Mouse (Mus musculus) forebrain, embryonic 12.5 days (tissue): Measurements from ENCODE around the gene Ncoa3. TPM values are rescaled to one million over a fixed set of nuclear protein-coding genes. Genes with fewer than 3 reads are reported as not detected.

ENCODE experiments used
- ATAC-seq: fragments of 200-750 bp; cut with Nextera tagmentation; 2 replicates; pipeline ENCODE4 v1.8.0; 2017; ENCODE audit warnings: moderate TSS enrichment; ENCODE audit not compliant: low FRiP score
- H3K27ac ChIP-seq: fragments of 300-500 bp; sonication (generic); 2 replicates; pipeline ENCODE4 v1.5.1; 2016; ENCODE audit warnings: mild to moderate bottlenecking
- H3K27me3 ChIP-seq: fragments of 300-500 bp; sonication (generic); 2 replicates; pipeline ENCODE4 v1.6.1; 2016; ENCODE audit warnings: mild to moderate bottlenecking
- H3K36me3 ChIP-seq: fragments of 300-500 bp; sonication (generic); replicated peaks from 2 replicates; pipeline ENCODE4 v1.6.1; 2016; ENCODE audit warnings: mild to moderate bottlenecking
- H3K4me1 ChIP-seq: fragments of 300-500 bp; sonication (generic); 2 replicates; pipeline ENCODE4 v1.6.1; 2016
- H3K4me2 ChIP-seq: fragments of 300-500 bp; sonication (generic); 2 replicates; pipeline ENCODE4 v1.6.1; 2016; ENCODE audit warnings: mild to moderate bottlenecking, moderate library complexity
- H3K4me3 ChIP-seq: fragments of 300-500 bp; sonication (generic); replicated peaks from 2 replicates; pipeline ENCODE4 v1.5.1; 2016; ENCODE audit warnings: mild to moderate bottlenecking
- H3K9ac ChIP-seq: fragments of 300-500 bp; sonication (generic); 2 replicates; pipeline ENCODE4 v1.6.1; 2016; ENCODE audit warnings: mild to moderate bottlenecking
- H3K9me3 ChIP-seq: fragments of 300-500 bp; sonication (generic); 2 replicates; pipeline ENCODE4 v1.6.1; 2016
- WGBS: fragments of 180-500 bp; shearing (Covaris S2); methylation state at CpG from one replicate; pipeline ENCODE4 v1.1.7; 2016; 5-methylcytosine and 5-hydroxymethylcytosine counted together
- polyA plus RNA-seq: library from polyadenylated mRNA; unstranded; fragments of >200 nt; fragmentation: Nextera tagmentation; extraction: Ambion mirVana; gene quantifications from 2 replicates; pipeline ENCODE4 v1.2.1, GENCODE M21; 2016

The Ncoa3 gene
- polyA plus RNA-seq, 1 experiment from 2014 or later = 12.9 TPM

- Histone ChIP-seq H3K4me2 (no peak overlapping the region), H3K27me3 (no peaks in the 10 kb centered on the region), H3K4me1 (peaks cover 26% of the 10 kb centered on the region), H3K27ac (peak overlapping the region; percentile 14; the same call in 1 of the 2 replicates), H3K4me3 (no peak overlapping the region), H3K9ac (no peak overlapping the region), H3K9me3 (no peaks in the 10 kb centered on the region), H3K36me3 (no peaks in the 10 kb centered on the region)
- 0 out of 2 replicates have a peak, but pooled peaks have one; percentile 44 for ATAC-seq
- WGBS = 40% methylated on average over 8 of the region's 8 CpGs
Observed at GRCm38 (mm10) chr2:166008558-166009392, 16.3 kb downstream of the Ncoa3 start.

- Histone ChIP-seq H3K4me2 (no peak overlapping the region), H3K36me3 (no peaks in the 10 kb centered on the region), H3K4me3 (no peak overlapping the region), H3K9ac (no peak overlapping the region), H3K27me3 (no peaks in the 10 kb centered on the region), H3K9me3 (no peaks in the 10 kb centered on the region), H3K27ac (0 out of 2 replicates have a peak overlapping the region, but pooled peaks have one; percentile 14), H3K4me1 (peaks cover 26% of the 10 kb centered on the region)
- no peak for ATAC-seq
- WGBS = 88% methylated on average over 3 of the region's 3 CpGs
Observed at GRCm38 (mm10) chr2:166009393-166009947, 17.0 kb downstream of the Ncoa3 start.

DNA sequence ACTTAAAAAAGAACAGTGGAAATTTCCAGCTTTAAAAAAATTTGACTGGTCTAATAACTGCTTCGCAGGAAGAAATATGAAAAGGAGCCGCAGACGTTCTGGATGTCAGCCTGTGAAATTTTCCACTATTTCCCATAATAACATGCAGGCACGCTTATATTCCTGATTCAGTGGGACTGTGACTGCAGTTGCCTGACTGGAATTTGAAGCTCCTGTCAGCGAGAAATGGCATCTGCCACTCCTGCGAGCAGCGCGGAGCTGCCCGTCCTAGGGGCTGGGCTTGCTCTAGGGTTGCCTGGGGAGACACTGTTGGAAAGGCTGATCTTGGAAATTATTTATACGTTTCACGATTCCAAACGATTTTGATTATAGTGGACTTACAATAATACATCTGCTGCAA is 17.9 kb downstream of the Ncoa3 start:
- Histone ChIP-seq H3K9ac (no peak overlapping the region), H3K4me3 (no peak overlapping the region), H3K4me1 (peaks cover 26% of the 10 kb centered on the region), H3K36me3 (no peaks in the 10 kb centered on the region), H3K27ac (no peak overlapping the region), H3K9me3 (no peaks in the 10 kb centered on the region), H3K4me2 (no peak overlapping the region), H3K27me3 (no peaks in the 10 kb centered on the region)
- 79% methylated on average over 12 of the region's 12 CpGs for WGBS
- no peak for ATAC-seq

DNA sequence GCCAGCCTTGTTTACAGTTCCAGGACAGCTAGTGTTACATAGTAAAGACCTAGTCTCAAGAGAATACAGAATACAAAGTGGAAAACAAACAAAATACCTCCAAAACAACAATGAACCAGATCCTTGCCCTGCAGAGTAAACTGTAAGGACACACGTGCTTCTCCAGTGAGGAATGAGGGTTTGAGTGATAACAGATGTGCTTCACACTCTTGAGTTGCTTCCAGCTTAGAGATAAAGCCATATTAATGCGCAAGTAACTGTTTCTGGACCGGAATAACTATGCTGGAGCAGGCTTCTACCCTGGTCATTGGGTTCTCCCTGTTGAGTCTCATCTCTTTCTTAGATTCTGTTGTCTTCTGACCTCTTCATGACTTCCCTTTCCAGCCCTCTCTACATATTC is 19.0 kb downstream of the Ncoa3 start:
- WGBS = 73% methylated on average over 3 of the region's 3 CpGs
- Histone ChIP-seq H3K9ac (no peak overlapping the region), H3K4me2 (no peak overlapping the region), H3K36me3 (no peaks in the 10 kb centered on the region), H3K27ac (no peak overlapping the region), H3K4me1 (peaks cover 26% of the 10 kb centered on the region), H3K4me3 (no peak overlapping the region), H3K9me3 (no peaks in the 10 kb centered on the region), H3K27me3 (no peaks in the 10 kb centered on the region)
- ATAC-seq = no peak

DNA sequence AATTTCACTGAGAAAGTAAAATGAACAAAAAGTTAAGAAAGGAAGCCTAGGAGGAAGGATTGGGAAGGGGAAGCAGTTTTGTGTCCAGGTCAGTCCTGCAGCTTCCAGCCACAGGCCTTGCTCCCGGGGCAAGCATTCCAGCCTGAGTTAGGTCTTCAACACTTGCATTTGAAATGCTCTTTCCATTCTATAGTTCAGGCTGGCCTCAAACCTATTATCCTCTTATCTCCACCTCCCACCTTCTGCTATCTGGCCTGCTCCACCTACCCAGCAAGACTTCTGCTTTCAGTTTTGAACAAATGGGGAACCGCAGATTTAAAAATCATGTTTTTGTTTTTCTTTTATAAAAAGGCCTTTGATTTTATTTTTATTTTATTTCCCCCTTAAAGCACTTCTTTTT is 19.7 kb downstream of the Ncoa3 start:
- WGBS = 72% methylated on average over 2 of the region's 2 CpGs
- Histone ChIP-seq H3K9me3 (no peaks in the 10 kb centered on the region), H3K4me1 (peaks cover 26% of the 10 kb centered on the region), H3K36me3 (no peaks in the 10 kb centered on the region), H3K4me2 (no peak overlapping the region), H3K27ac (no peak overlapping the region), H3K4me3 (no peak overlapping the region), H3K27me3 (no peaks in the 10 kb centered on the region), H3K9ac (no peak overlapping the region)
- no peak for ATAC-seq

GRCm38 (mm10) chr2:166018769-166019168 is 26.3 kb downstream of the Ncoa3 start:
- WGBS = 92% methylated on average over 3 of the region's 3 CpGs
- no peak for ATAC-seq
- no peaks in the 10 kb centered on the region for H3K36me3 ChIP-seq

DNA sequence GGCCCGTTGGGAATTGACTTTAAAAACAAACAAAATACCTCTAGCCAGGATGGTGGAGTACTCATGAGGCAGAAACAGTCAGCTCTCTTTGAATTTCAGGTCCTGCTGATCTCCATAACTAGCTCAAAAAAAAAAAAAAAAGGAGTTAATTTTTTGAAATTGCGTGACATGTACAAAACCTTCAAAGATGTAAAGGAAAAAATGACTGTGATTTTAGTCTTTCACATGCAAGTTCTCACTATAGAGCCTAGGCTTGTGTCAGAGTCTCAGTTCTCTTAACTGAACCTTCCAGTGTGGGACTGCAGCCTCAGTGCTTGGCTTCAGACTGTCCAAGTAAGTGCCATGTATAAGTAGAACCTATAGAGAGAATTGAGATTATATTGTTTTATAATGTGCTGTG is 27.6 kb downstream of the Ncoa3 start:
- no peak overlapping the region for H3K4me2 ChIP-seq
- H3K27ac ChIP-seq = no peak overlapping the region
- H3K27me3 ChIP-seq = no peaks in the 10 kb centered on the region
- H3K9ac ChIP-seq = no peak overlapping the region
- no peaks in the 10 kb centered on the region for H3K9me3 ChIP-seq
- 87% methylated on average over 2 of the region's 2 CpGs for WGBS
- no peaks in the 10 kb centered on the region for H3K36me3 ChIP-seq
- no peak overlapping the region for H3K4me3 ChIP-seq
- no peak for ATAC-seq
- peaks cover 28% of the 10 kb centered on the region for H3K4me1 ChIP-seq

More at GRCm38 (mm10) chr2:166018769-166019168, 26.3 kb downstream of the Ncoa3 start:
- H3K27ac ChIP-seq = no peak overlapping the region
- peaks cover 28% of the 10 kb centered on the region for H3K4me1 ChIP-seq
- no peak overlapping the region for H3K4me3 ChIP-seq
- H3K27me3 ChIP-seq = no peaks in the 10 kb centered on the region
- H3K4me2 ChIP-seq = no peak overlapping the region
- no peaks in the 10 kb centered on the region for H3K9me3 ChIP-seq
- no peak overlapping the region for H3K9ac ChIP-seq

- Histone ChIP-seq H3K27me3 (no peaks in the 10 kb centered on the region), H3K4me2 (no peak overlapping the region), H3K9ac (0 out of 2 replicates have a peak overlapping the region, but pooled peaks have one; percentile 36), H3K9me3 (no peaks in the 10 kb centered on the region), H3K4me1 (peaks cover 28% of the 10 kb centered on the region), H3K4me3 (no peak overlapping the region), H3K27ac (peak overlapping the region; percentile 73), H3K36me3 (no peaks in the 10 kb centered on the region)
- peak; percentile 65 for ATAC-seq
- WGBS = 23% methylated on average over 4 of the region's 4 CpGs
Observed at GRCm38 (mm10) chr2:166021073-166021610, 28.7 kb downstream of the Ncoa3 start.

DNA sequence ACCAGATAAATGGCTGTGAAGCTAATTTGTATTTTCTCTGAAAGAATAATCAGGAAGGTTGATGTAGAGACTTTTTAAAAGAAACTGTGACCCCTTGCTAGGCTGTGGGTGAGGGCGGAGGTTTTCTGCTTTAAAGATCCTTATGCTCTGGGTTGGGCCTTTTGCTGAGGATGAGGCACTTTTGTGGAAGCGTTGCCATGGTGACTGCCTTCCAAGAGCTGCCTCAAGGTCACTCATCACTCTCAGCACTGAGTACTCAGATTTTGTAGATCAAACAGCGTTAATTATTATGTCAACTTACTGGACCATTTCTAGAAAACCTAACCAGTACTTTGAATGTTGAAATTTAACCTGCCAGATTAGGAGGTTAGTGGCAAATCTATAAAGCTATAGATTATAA is 29.2 kb downstream of the Ncoa3 start:
- peak; percentile 89 for ATAC-seq
- Histone ChIP-seq H3K4me3 (no peak overlapping the region), H3K4me1 (peaks cover 28% of the 10 kb centered on the region), H3K4me2 (no peak overlapping the region), H3K36me3 (no peaks in the 10 kb centered on the region), H3K9me3 (no peaks in the 10 kb centered on the region), H3K27ac (peak overlapping the region; percentile 73), H3K9ac (no peak overlapping the region), H3K27me3 (no peaks in the 10 kb centered on the region)
- 18% methylated on average over 3 of the region's 3 CpGs for WGBS

DNA sequence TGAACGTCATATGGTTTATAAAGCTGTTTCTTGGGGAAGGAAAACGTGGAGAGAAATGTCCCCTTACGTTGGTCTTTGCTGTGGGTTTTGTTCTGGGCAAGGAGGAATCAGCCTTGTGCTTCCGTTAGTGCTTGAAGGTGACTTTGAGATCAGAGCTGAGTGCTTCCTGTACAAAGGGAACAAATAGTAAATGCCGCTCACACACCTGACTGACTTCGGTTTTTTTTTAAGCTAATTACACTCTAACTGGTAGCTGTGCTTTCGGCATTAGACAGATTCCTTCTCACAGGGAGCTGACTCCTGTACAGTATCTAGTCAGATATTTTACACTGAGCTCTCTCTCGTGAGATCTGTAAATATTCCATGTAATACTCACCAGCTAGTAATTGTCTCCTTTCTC is 29.9 kb downstream of the Ncoa3 start:
- peak overlapping the region; percentile 73 for H3K27ac ChIP-seq
- no peaks in the 10 kb centered on the region for H3K9me3 ChIP-seq
- WGBS = 42% methylated on average over 8 of the region's 8 CpGs
- H3K27me3 ChIP-seq = no peaks in the 10 kb centered on the region
- no peak overlapping the region for H3K9ac ChIP-seq
- no peak for ATAC-seq
- H3K4me3 ChIP-seq = no peak overlapping the region
- no peak overlapping the region for H3K4me2 ChIP-seq
- H3K4me1 ChIP-seq = peaks cover 28% of the 10 kb centered on the region
- H3K36me3 ChIP-seq = no peaks in the 10 kb centered on the region

DNA sequence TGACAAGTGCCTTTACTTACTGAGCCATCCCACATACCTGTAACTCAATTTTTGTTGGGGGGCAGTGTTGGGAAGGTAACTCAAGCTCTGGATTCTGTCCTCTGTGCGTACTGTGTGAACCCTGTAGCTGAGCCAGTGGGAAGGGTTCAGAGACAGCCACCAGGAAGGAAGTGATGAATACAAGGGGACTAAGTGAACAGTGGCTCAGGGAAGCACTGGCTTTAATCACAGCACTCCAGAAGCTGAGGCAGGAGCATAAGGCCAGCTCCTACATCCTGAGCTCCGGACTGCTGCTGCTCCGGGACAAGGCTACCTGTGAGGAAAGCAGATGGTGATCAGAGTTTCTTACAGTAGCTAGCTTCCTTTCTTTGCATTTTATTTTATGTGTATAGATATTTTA is 31.6 kb downstream of the Ncoa3 start:
- peaks cover 31% of the 10 kb centered on the region for H3K4me1 ChIP-seq
- no peaks in the 10 kb centered on the region for H3K36me3 ChIP-seq
- no peaks in the 10 kb centered on the region for H3K27me3 ChIP-seq
- no peak for ATAC-seq
- no peak overlapping the region for H3K4me2 ChIP-seq
- H3K27ac ChIP-seq = no peak overlapping the region
- no peak overlapping the region for H3K4me3 ChIP-seq
- H3K9ac ChIP-seq = no peak overlapping the region
- H3K9me3 ChIP-seq = no peaks in the 10 kb centered on the region
- WGBS = 93% methylated on average over 3 of the region's 3 CpGs

DNA sequence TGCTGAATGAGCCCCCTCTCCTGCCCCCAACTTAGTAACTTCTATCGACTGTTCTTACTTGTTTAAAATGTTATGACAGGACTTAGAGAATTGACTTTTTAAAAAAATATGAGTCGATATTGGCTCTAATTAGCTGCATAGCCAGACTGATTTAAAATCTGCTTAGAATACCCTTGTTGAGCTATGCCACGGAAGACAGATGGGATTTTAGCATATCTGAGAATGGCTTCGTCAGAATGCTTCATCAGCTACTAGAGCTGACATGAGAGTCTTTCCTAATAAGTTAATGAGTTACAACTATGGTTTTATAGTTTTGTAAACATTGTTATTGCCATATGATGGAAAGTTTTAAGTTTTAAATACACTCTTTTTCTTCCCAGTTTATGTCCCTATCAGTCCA is 32.2 kb downstream of the Ncoa3 start:
- Histone ChIP-seq H3K4me1 (peaks cover 34% of the 10 kb centered on the region), H3K36me3 (no peaks in the 10 kb centered on the region), H3K27me3 (no peaks in the 10 kb centered on the region), H3K27ac (no peak overlapping the region), H3K4me3 (no peak overlapping the region), H3K9ac (no peak overlapping the region), H3K4me2 (no peak overlapping the region), H3K9me3 (no peaks in the 10 kb centered on the region)
- ATAC-seq = no peak
- WGBS = 77% methylated on average over 4 of the region's 4 CpGs
